Mouse (Mus musculus): ENCODE data around the gene Samd7. TPM values are rescaled to one million over a fixed set of nuclear protein-coding genes. Genes with fewer than 3 reads are reported as not detected.

Samd7 gene
- total and polyA plus RNA-seq, 2 experiments from 2014 or later = 0.11 to 0.33 TPM

GRCm38 (mm10) chr3:30725514-30725913 lies 20.6 kb upstream of the Samd7 start:
- H3K4me2 ChIP-seq (ENCODE audit: low read depth) = no peak overlapping the region
- no peak overlapping the region for H3K27ac ChIP-seq (ENCODE audit: low read depth, low read length)
- TF ChIP-seq CTCF (IDR thresholded peaks at IDR 0.05; ENCODE audit: low read depth) = no peak
- no peaks in the 10 kb centered on the region for H3K36me3 ChIP-seq (ENCODE audit: insufficient read depth)
- no peak for DNase-seq
- ATAC-seq = no peak
- H3K4me3 ChIP-seq (ENCODE audit: low read depth, low read length) = no peak overlapping the region
- WGBS = 83% methylated on average over 7 of the region's 7 CpGs
- H3K27me3 ChIP-seq (ENCODE audit: insufficient read depth, low read length) = no peaks in the 10 kb centered on the region
- H3K9me3 ChIP-seq (ENCODE audit: low read length) = no peaks in the 10 kb centered on the region
- H3K4me1 ChIP-seq (ENCODE audit: insufficient read depth) = no peaks in the 10 kb centered on the region
- no peak overlapping the region for H3K9ac ChIP-seq

GRCm38 (mm10) chr3:30727209-30727608 lies 18.9 kb upstream of the Samd7 start:
- no peak for TF ChIP-seq CTCF (IDR thresholded peaks at IDR 0.05; ENCODE audit: low read depth)
- H3K4me3 ChIP-seq (ENCODE audit: low read depth, low read length) = no peak overlapping the region
- H3K9me3 ChIP-seq (ENCODE audit: low read length) = no peaks in the 10 kb centered on the region
- H3K4me2 ChIP-seq (ENCODE audit: low read depth) = no peak overlapping the region
- 82% methylated on average over 4 of the region's 4 CpGs for WGBS
- H3K9ac ChIP-seq = no peak overlapping the region
- no peak for ATAC-seq
- no peaks in the 10 kb centered on the region for H3K36me3 ChIP-seq (ENCODE audit: insufficient read depth)
- no peaks in the 10 kb centered on the region for H3K27me3 ChIP-seq (ENCODE audit: insufficient read depth, low read length)
- no peak overlapping the region for H3K27ac ChIP-seq (ENCODE audit: low read depth, low read length)
- DNase-seq = no peak
- no peaks in the 10 kb centered on the region for H3K4me1 ChIP-seq (ENCODE audit: insufficient read depth)

- WGBS = 89% methylated on average over 5 of the region's 5 CpGs
- Histone ChIP-seq H3K27me3 (ENCODE audit: insufficient read depth, low read length) (no peaks in the 10 kb centered on the region), H3K4me3 (ENCODE audit: low read depth, low read length) (no peak overlapping the region), H3K9ac (no peak overlapping the region), H3K27ac (ENCODE audit: low read depth, low read length) (no peak overlapping the region), H3K4me2 (ENCODE audit: low read depth) (no peak overlapping the region), H3K36me3 (ENCODE audit: insufficient read depth) (no peaks in the 10 kb centered on the region), H3K4me1 (ENCODE audit: insufficient read depth) (no peaks in the 10 kb centered on the region), H3K9me3 (ENCODE audit: low read length) (no peaks in the 10 kb centered on the region)
- ATAC-seq (no peak), DNase-seq (no peak)
- no peak for TF ChIP-seq CTCF (IDR thresholded peaks at IDR 0.05; ENCODE audit: low read depth)
Measured at GRCm38 (mm10) chr3:30729046-30729445, 17.0 kb upstream of the Samd7 start.

GRCm38 (mm10) chr3:30736809-30737208 lies 9.3 kb upstream of the Samd7 start:
- ATAC-seq = peak; percentile 91
- Histone ChIP-seq H3K9me3 (ENCODE audit: low read length) (no peaks in the 10 kb centered on the region), H3K4me3 (ENCODE audit: low read depth, low read length) (no peak overlapping the region), H3K27me3 (ENCODE audit: insufficient read depth, low read length) (no peaks in the 10 kb centered on the region), H3K4me1 (ENCODE audit: insufficient read depth) (0 out of 2 replicates have a peak, but pooled peaks cover 10% of the 10 kb centered on the region), H3K27ac (ENCODE audit: low read depth, low read length) (peak overlapping the region; percentile 54; the same call in 1 of the 2 replicates), H3K36me3 (ENCODE audit: insufficient read depth) (no peaks in the 10 kb centered on the region), H3K9ac (peak overlapping the region; percentile 7; the same call in 1 of the 2 replicates), H3K4me2 (ENCODE audit: low read depth) (no peak overlapping the region)
- DNase-seq = peak; percentile 66
- TF ChIP-seq CTCF (IDR thresholded peaks at IDR 0.05; ENCODE audit: low read depth) = no peak
- 37% methylated on average over 9 of the region's 9 CpGs for WGBS

DNA sequence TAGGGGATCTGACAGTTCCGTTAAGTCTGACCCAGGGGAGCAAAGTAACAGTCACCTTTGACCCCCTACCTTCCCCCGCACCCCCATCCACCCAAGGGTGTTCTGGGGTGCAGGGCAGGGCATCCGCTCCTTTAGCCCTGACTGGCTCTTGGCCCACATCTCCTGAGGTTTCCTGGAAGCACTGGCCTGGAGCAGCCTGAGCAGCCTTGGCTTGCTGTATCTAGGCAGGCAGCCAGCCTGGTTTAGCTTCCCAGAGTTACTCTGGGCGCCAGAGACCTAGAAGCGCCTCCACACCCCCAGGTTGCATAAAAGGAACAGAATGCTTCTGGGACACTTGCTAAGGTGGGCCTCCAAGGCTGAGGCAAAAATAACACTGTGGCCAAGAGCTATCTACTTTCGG lies 4.8 kb upstream of the Samd7 start:
- Histone ChIP-seq H3K4me3 (ENCODE audit: low read depth, low read length) (no peak overlapping the region), H3K4me2 (ENCODE audit: low read depth) (no peak overlapping the region), H3K9me3 (ENCODE audit: low read length) (no peaks in the 10 kb centered on the region), H3K27ac (ENCODE audit: low read depth, low read length) (no peak overlapping the region), H3K36me3 (ENCODE audit: insufficient read depth) (no peaks in the 10 kb centered on the region), H3K27me3 (ENCODE audit: insufficient read depth, low read length) (no peaks in the 10 kb centered on the region), H3K9ac (no peak overlapping the region), H3K4me1 (ENCODE audit: insufficient read depth) (0 out of 2 replicates have a peak, but pooled peaks cover 10% of the 10 kb centered on the region)
- no peak for DNase-seq
- TF ChIP-seq CTCF (IDR thresholded peaks at IDR 0.05; ENCODE audit: low read depth) = no peak
- no peak for ATAC-seq
- 82% methylated on average over 6 of the region's 6 CpGs for WGBS

DNA sequence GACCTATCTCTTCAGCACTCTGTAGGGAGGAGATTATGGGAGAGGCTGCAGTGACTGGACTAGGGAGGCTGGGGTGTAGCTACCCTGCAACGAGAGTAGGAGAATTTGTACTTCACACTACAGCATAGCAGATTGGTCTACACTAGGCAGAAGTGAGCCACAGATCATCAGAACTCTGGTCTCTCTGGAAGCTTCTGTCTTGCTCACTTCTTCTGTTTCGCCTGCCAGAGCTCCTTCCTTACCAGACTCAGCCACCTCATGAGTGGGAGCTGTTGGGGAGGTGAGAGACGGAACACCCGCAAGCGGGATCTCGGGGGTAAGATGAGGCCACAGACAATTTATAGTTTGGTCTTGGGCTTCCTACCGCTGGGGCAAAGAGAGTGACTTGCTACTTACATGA lies 3.2 kb upstream of the Samd7 start:
- no peak for ATAC-seq
- Histone ChIP-seq H3K27ac (ENCODE audit: low read depth, low read length) (no peak overlapping the region), H3K4me2 (ENCODE audit: low read depth) (no peak overlapping the region), H3K4me1 (ENCODE audit: insufficient read depth) (no peaks in the 10 kb centered on the region), H3K9me3 (ENCODE audit: low read length) (no peaks in the 10 kb centered on the region), H3K9ac (no peak overlapping the region), H3K4me3 (ENCODE audit: low read depth, low read length) (no peak overlapping the region), H3K36me3 (ENCODE audit: insufficient read depth) (no peaks in the 10 kb centered on the region), H3K27me3 (ENCODE audit: insufficient read depth, low read length) (no peaks in the 10 kb centered on the region)
- no peak for TF ChIP-seq CTCF (IDR thresholded peaks at IDR 0.05; ENCODE audit: low read depth)
- DNase-seq = no peak
- WGBS = 91% methylated on average over 7 of the region's 7 CpGs

DNA sequence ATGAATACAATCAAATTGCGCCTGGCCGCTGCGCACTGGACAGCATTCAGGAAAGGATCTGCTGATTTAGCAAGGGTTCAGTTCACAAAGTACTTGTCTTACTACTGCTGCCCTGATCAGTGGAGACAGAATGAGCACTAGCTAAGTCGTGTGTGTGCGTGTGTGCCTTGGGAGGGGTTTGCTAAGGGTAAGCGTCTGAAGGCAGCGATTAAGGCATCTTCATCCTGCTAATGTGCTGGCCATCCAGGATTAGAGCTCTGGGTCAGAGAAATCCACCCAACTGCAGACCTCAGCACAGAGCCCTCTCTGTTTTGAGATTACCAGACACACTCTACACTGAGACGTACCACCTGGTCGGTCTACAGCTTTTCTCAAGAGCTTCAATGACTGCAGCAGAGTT lies 2.2 kb downstream of the Samd7 start:
- no peaks in the 10 kb centered on the region for H3K9me3 ChIP-seq (ENCODE audit: low read length)

More for the DNA sequence above, 2.2 kb downstream of the Samd7 start:
- Histone ChIP-seq H3K4me2 (ENCODE audit: low read depth) (no peak overlapping the region), H3K27ac (ENCODE audit: low read depth, low read length) (no peak overlapping the region), H3K4me1 (ENCODE audit: insufficient read depth) (no peaks in the 10 kb centered on the region), H3K9ac (no peak overlapping the region), H3K4me3 (ENCODE audit: low read depth, low read length) (no peak overlapping the region), H3K27me3 (ENCODE audit: insufficient read depth, low read length) (no peaks in the 10 kb centered on the region), H3K36me3 (ENCODE audit: insufficient read depth) (no peaks in the 10 kb centered on the region)
- TF ChIP-seq CTCF (IDR thresholded peaks at IDR 0.05; ENCODE audit: low read depth) = no peak
- DNase-seq (no peak), ATAC-seq (no peak)
- 88% methylated on average over 9 of the region's 9 CpGs for WGBS
